Mouse (Mus musculus) MEL (cell line): ENCODE data around the gene Fank1.

Source experiments
- CHD2 ChIP-seq: IDR thresholded peaks from 2 replicates; pipeline ENCODE4 v1.6.1; 2011; ENCODE audit warnings: low read length, improper control_type of control experiment
- CTCF ChIP-seq, 3 experiments: IDR thresholded peaks in 2 of 3; conservative IDR thresholded peaks in 1 of 3; 2 replicates each; pipeline ENCODE4 v1.5.1; 2011 to 2012; ENCODE audit warnings: low read length in 3 of 3, low read depth in 2 of 3, mild to moderate bottlenecking in 2 of 3, improper control_type of control experiment in 1 of 3, inconsistent platforms in 1 of 3, mixed read lengths in 1 of 3, moderate library complexity in 1 of 3; ENCODE audit not compliant: control insufficient read depth in 1 of 3, insufficient read depth in 1 of 3, poor library complexity in 1 of 3, severe bottlenecking in 1 of 3
- E2F4 ChIP-seq: IDR thresholded peaks from 2 replicates; pipeline ENCODE4 v1.6.1; 2011; ENCODE audit warnings: low read depth, low read length, improper control_type of control experiment, borderline replicate concordance
- EP300 ChIP-seq, 2 experiments: IDR thresholded peaks; 2 replicates each; pipeline ENCODE4 v1.6.1; 2011; ENCODE audit warnings: improper control_type of control experiment in 2 of 2, low read length in 2 of 2, low read depth in 1 of 2, mild to moderate bottlenecking in 1 of 2
- ETS1 ChIP-seq: IDR thresholded peaks from 2 replicates; pipeline ENCODE4 v1.6.1; 2012; ENCODE audit warnings: low read depth, mild to moderate bottlenecking, inconsistent platforms, low read length, improper control_type of control experiment, moderate library complexity
- JUND ChIP-seq: IDR thresholded peaks from 2 replicates; pipeline ENCODE4 v1.6.1; 2011; ENCODE audit warnings: low read depth, mild to moderate bottlenecking, improper control_type of control experiment, low read length
- MEF2A ChIP-seq: IDR thresholded peaks from 2 replicates; pipeline ENCODE4 v1.6.1; 2014; ENCODE audit warnings: low read depth, mild to moderate bottlenecking, inconsistent platforms, low read length, improper control_type of control experiment; ENCODE audit not compliant: poor library complexity, insufficient replicate concordance, severe bottlenecking; ENCODE audit errors: extremely low read depth
- MYC ChIP-seq: IDR thresholded peaks from 2 replicates; pipeline ENCODE4 v1.6.1; 2011; ENCODE audit warnings: low read depth, mild to moderate bottlenecking, low read length, improper control_type of control experiment, moderate library complexity
- POLR2A ChIP-seq, 2 experiments: IDR thresholded peaks; 2 replicates each; pipeline ENCODE4 v1.6.1; 2011 to 2012; ENCODE audit warnings: low read length in 2 of 2, mild to moderate bottlenecking in 2 of 2, control low read depth in 1 of 2, improper control_type of control experiment in 1 of 2, low read depth in 1 of 2, moderate library complexity in 1 of 2; ENCODE audit not compliant: control insufficient read depth in 1 of 2, insufficient read depth in 1 of 2, poor library complexity in 1 of 2
- SIN3A ChIP-seq: IDR thresholded peaks from 2 replicates; pipeline ENCODE4 v1.6.1; 2012; ENCODE audit warnings: low read length, improper control_type of control experiment, inconsistent platforms
- SMC3 ChIP-seq: IDR thresholded peaks from 2 replicates; pipeline ENCODE4 v1.6.1; 2011; ENCODE audit warnings: low read depth, low read length, improper control_type of control experiment
- TCF12 ChIP-seq: IDR thresholded peaks from 2 replicates; pipeline ENCODE4 v1.6.1; 2014; ENCODE audit warnings: low read depth, mild to moderate bottlenecking, inconsistent platforms, low read length, improper control_type of control experiment, moderate library complexity

DNA sequence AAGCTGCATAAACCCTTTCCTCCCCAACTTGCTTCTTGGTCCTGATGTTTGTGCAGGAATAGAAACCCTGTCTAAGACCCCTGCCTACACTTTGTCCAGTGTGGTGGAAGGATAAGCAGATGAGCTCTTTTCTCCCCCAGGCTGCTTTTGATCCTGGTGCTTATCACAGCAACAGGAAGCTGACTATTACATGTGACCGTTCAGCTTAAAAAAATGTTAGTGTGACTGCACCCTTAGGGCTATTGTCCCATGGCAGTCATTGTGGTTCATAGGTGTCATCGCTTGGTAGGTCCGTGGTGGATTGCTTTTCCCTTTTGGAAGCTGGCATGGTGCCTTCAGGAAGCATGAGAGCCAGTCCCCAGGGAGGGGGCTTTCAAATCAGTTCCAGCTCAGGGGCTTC lies 11.5 kb downstream of the Fank1 start:
- TF ChIP-seq POLR2A (IDR thresholded peaks at IDR 0.05; ENCODE audit: control insufficient read depth in 1 of 2, insufficient read depth in 1 of 2, low read depth in 1 of 2, low read length in 2 of 2, poor library complexity in 1 of 2) (no peak), CTCF (IDR thresholded peaks at IDR 0.05 in 2 of 3, conservative IDR thresholded peaks at IDR 0.05 in 1 of 3; ENCODE audit: control insufficient read depth in 1 of 3, insufficient read depth in 1 of 3, low read depth in 2 of 3, low read length in 3 of 3, poor library complexity in 1 of 3, severe bottlenecking in 1 of 3) (no peak), SMC3 (no peak), TCF12 (no peak), E2F4 (no peak), SIN3A (no peak), CHD2 (no peak), JUND (no peak), ETS1 (peak; percentile 14; the same call in 1 of the 2 replicates), MYC (no peak), EP300 (IDR thresholded peaks at IDR 0.05; ENCODE audit: low read depth in 1 of 2, low read length in 2 of 2) (peak; percentile 23 to 31; a peak in 2 of 4 replicates), MEF2A (no peak)
